Mouse (Mus musculus) MEL (cell line): Measurements from ENCODE around the gene Tspan33. TPM values are rescaled to one million over a fixed set of nuclear protein-coding genes. Genes with fewer than 3 reads are reported as not detected.

ENCODE experiments used
- DNase-seq: peaks from one replicate; pipeline ENCODE4 v3.0.0; 2011; ENCODE audit warnings: low read depth, low spot score
- H3K27ac ChIP-seq: 2 replicates; pipeline ENCODE4 v1.5.1; 2012; ENCODE audit warnings: low read depth, mild to moderate bottlenecking, control low read depth, low read length, moderate library complexity; ENCODE audit not compliant: control insufficient read depth
- H3K27me3 ChIP-seq, 2 experiments: fragments of 150-350 bp in 1 of 2; sonication (generic) in 1 of 2; 2 replicates each; pipeline ENCODE4 v1.6.1; 2012; ENCODE audit warnings: low read length in 2 of 2, mild to moderate bottlenecking in 2 of 2, improper control_type of control experiment in 1 of 2, moderate library complexity in 1 of 2; ENCODE audit not compliant: insufficient read depth in 2 of 2, control insufficient read depth in 1 of 2
- H3K36me3 ChIP-seq, 2 experiments: 2 replicates each; pipeline ENCODE4 v1.6.1; 2012 to 2014; ENCODE audit warnings: low read length in 2 of 2, improper control_type of control experiment in 1 of 2, inconsistent platforms in 1 of 2, mild to moderate bottlenecking in 1 of 2; ENCODE audit not compliant: insufficient read depth in 2 of 2, control insufficient read depth in 1 of 2
- H3K4me1 ChIP-seq, 2 experiments: fragments of 150-350 bp in 1 of 2; sonication (generic) in 1 of 2; 2 replicates each; pipeline ENCODE4 v1.6.1; 2012; ENCODE audit warnings: low read length in 2 of 2, improper control_type of control experiment in 1 of 2, mild to moderate bottlenecking in 1 of 2; ENCODE audit not compliant: insufficient read depth in 2 of 2, control insufficient read depth in 1 of 2
- H3K4me3 ChIP-seq, 2 experiments: fragments of 150-350 bp in 1 of 2; sonication (generic) in 1 of 2; 2 replicates each; pipeline ENCODE4 v1.5.1; 2012; ENCODE audit warnings: low read depth in 2 of 2, low read length in 2 of 2, mild to moderate bottlenecking in 2 of 2, moderate library complexity in 2 of 2, control low read depth in 1 of 2, improper control_type of control experiment in 1 of 2; ENCODE audit not compliant: control insufficient read depth in 1 of 2, insufficient read depth in 1 of 2
- H3K79me2 ChIP-seq: 2 replicates; pipeline ENCODE4 v1.6.1; 2012; ENCODE audit warnings: mild to moderate bottlenecking, low read length, moderate library complexity; ENCODE audit not compliant: control insufficient read depth, poor library complexity, insufficient read depth
- H3K9ac ChIP-seq: 2 replicates; pipeline ENCODE4 v1.6.1; 2012; ENCODE audit warnings: low read depth, mild to moderate bottlenecking, control low read depth, low read length, moderate library complexity; ENCODE audit not compliant: control insufficient read depth, poor library complexity, severe bottlenecking
- H3K9me3 ChIP-seq: fragments of 150-350 bp; sonication (generic); replicated peaks from 2 replicates; pipeline ENCODE4 v1.6.1; 2012; ENCODE audit warnings: mild to moderate bottlenecking, low read length, improper control_type of control experiment, moderate library complexity; ENCODE audit not compliant: insufficient read depth
- CTCF ChIP-seq, 3 experiments: IDR thresholded peaks in 2 of 3; conservative IDR thresholded peaks in 1 of 3; 2 replicates each; pipeline ENCODE4 v1.5.1; 2011 to 2012; ENCODE audit warnings: low read length in 3 of 3, low read depth in 2 of 3, mild to moderate bottlenecking in 2 of 3, improper control_type of control experiment in 1 of 3, inconsistent platforms in 1 of 3, mixed read lengths in 1 of 3, moderate library complexity in 1 of 3; ENCODE audit not compliant: control insufficient read depth in 1 of 3, insufficient read depth in 1 of 3, poor library complexity in 1 of 3, severe bottlenecking in 1 of 3
- ELF1 ChIP-seq: IDR thresholded peaks from 2 replicates; pipeline ENCODE4 v1.6.1; 2014; ENCODE audit warnings: low read depth, mild to moderate bottlenecking, inconsistent platforms, low read length, improper control_type of control experiment, moderate library complexity
- EP300 ChIP-seq, 2 experiments: IDR thresholded peaks; 2 replicates each; pipeline ENCODE4 v1.6.1; 2011; ENCODE audit warnings: improper control_type of control experiment in 2 of 2, low read length in 2 of 2, low read depth in 1 of 2, mild to moderate bottlenecking in 1 of 2
- KAT2A ChIP-seq: conservative IDR thresholded peaks from 2 replicates; pipeline ENCODE4 v1.6.1; 2012; ENCODE audit warnings: low read depth, low read length, improper control_type of control experiment, inconsistent platforms
- MAZ ChIP-seq: IDR thresholded peaks from 2 replicates; pipeline ENCODE4 v1.6.1; 2012; ENCODE audit warnings: low read depth, mild to moderate bottlenecking, inconsistent platforms, low read length, improper control_type of control experiment
- MXI1 ChIP-seq: IDR thresholded peaks from 2 replicates; pipeline ENCODE4 v1.6.1; 2011; ENCODE audit warnings: mild to moderate bottlenecking, low read depth, low read length, improper control_type of control experiment
- MYB ChIP-seq: IDR thresholded peaks from 2 replicates; pipeline ENCODE4 v1.6.1; 2011; ENCODE audit warnings: mild to moderate bottlenecking, low read depth, low read length, improper control_type of control experiment
- MYC ChIP-seq: IDR thresholded peaks from 2 replicates; pipeline ENCODE4 v1.6.1; 2011; ENCODE audit warnings: low read depth, mild to moderate bottlenecking, low read length, improper control_type of control experiment, moderate library complexity
- RAD21 ChIP-seq: IDR thresholded peaks from 2 replicates; pipeline ENCODE4 v1.6.1; 2011; ENCODE audit warnings: mild to moderate bottlenecking, low read depth, low read length, improper control_type of control experiment
- SIN3A ChIP-seq: IDR thresholded peaks from 2 replicates; pipeline ENCODE4 v1.6.1; 2012; ENCODE audit warnings: low read length, improper control_type of control experiment, inconsistent platforms
- TAL1 ChIP-seq: IDR thresholded peaks from 2 replicates; pipeline ENCODE4 v1.6.1; 2012; ENCODE audit warnings: mild to moderate bottlenecking, inconsistent platforms, low read length, moderate library complexity, mixed read lengths
- TCF12 ChIP-seq: IDR thresholded peaks from 2 replicates; pipeline ENCODE4 v1.6.1; 2014; ENCODE audit warnings: low read depth, mild to moderate bottlenecking, inconsistent platforms, low read length, improper control_type of control experiment, moderate library complexity
- UBTF ChIP-seq: IDR thresholded peaks from 2 replicates; pipeline ENCODE4 v1.6.1; 2012; ENCODE audit warnings: low read depth, mild to moderate bottlenecking, inconsistent platforms, low read length, improper control_type of control experiment, moderate library complexity, borderline replicate concordance; ENCODE audit not compliant: insufficient read depth
- USF1 ChIP-seq: IDR thresholded peaks from 2 replicates; pipeline ENCODE4 v1.6.1; 2014; ENCODE audit warnings: low read depth, mild to moderate bottlenecking, inconsistent platforms, low read length, improper control_type of control experiment, moderate library complexity
- ZKSCAN1 ChIP-seq: IDR thresholded peaks from 2 replicates; pipeline ENCODE4 v1.6.1; 2012; ENCODE audit warnings: low read depth, mild to moderate bottlenecking, inconsistent platforms, low read length, improper control_type of control experiment, moderate library complexity
- ZMIZ1 ChIP-seq: IDR thresholded peaks from 2 replicates; pipeline ENCODE4 v1.6.1; 2012; ENCODE audit warnings: low read depth, mild to moderate bottlenecking, inconsistent platforms, low read length, improper control_type of control experiment, moderate library complexity
- ZNF384 ChIP-seq: IDR thresholded peaks from 2 replicates; pipeline ENCODE4 v1.6.1; 2012; ENCODE audit warnings: low read depth, mild to moderate bottlenecking, inconsistent platforms, low read length, improper control_type of control experiment
- polyA plus RNA-seq, 2 experiments: library from polyadenylated mRNA; stranded (reverse) in 1 of 2; unstranded in 1 of 2; fragments of >175 nt in 1 of 2; fragments of >200 nt in 1 of 2; gene quantifications; 2 replicates each; pipeline versions ENCODE4 v1.2.1 to v1.2.4; 2012; ENCODE audit warnings: low replicate concordance in 2 of 2, low read depth in 1 of 2; ENCODE audit not compliant: insufficient read length in 2 of 2, insufficient read depth in 1 of 2, missing spikeins in 1 of 2
- total RNA-seq: library from RNA; depleted of rRNA; stranded (reverse); fragments of 300-350 nt; gene quantifications from 2 replicates; pipeline ENCODE4 v1.2.3, GENCODE M21; 2012

Gene Tspan33
- total and polyA plus RNA-seq, 3 experiments, result 41.7 to 64.5 TPM; not detected in 1

- TF ChIP-seq SIN3A (no peak), UBTF (no peak), TAL1 (no peak), CTCF (IDR thresholded peaks at IDR 0.05 in 2 of 3, conservative IDR thresholded peaks at IDR 0.05 in 1 of 3; ENCODE audit: control insufficient read depth in 1 of 3, insufficient read depth in 1 of 3, low read depth in 2 of 3, low read length in 3 of 3, poor library complexity in 1 of 3, severe bottlenecking in 1 of 3) (no peak), TCF12 (no peak), MYB (no peak), EP300 (IDR thresholded peaks at IDR 0.05; ENCODE audit: low read depth in 1 of 2, low read length in 2 of 2) (no peak), KAT2A (no peak), ELF1 (no peak), MXI1 (no peak), ZMIZ1 (no peak), MAZ (no peak), ZKSCAN1 (no peak)
- no peaks in the 10 kb centered on the region for H3K27me3 ChIP-seq
- H3K9ac ChIP-seq, result no peak overlapping the region
- no peaks in the 10 kb centered on the region for H3K4me1 ChIP-seq
- peaks cover 0 to 5% of the 10 kb centered on the region in 2 experiments; a peak in 1 of 4 replicates for H3K36me3 ChIP-seq
- H3K9me3 ChIP-seq, result no peaks in the 10 kb centered on the region
- no peak overlapping the region for H3K4me3 ChIP-seq
- no peaks in the 10 kb centered on the region for H3K79me2 ChIP-seq
- no peak for DNase-seq
- H3K27ac ChIP-seq, result no peak overlapping the region
Observed at GRCm38 (mm10) chr6:29756001-29756400, 62.0 kb downstream of the Tspan33 start.

DNA sequence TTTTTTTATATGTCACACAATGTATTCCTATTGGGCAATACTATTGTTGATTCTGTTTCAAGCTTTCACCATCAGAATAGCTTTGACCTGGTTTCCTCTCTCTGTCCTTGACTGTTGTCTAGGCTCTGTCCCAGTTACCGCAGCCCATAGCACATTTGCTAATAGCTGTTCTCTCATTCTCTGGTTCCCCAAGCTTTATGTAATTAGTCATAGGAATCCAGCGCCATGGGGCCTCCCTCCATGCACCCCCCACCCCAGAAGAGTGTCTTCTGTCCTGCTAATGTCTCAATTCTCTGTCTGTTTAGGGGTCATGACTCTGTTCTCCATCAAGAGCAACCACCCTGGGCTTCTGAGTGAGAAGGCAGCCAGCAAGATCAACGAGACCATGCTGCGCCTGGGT, 62.5 kb downstream of the Tspan33 start:
- no peak for TF ChIP-seq ZMIZ1
- TF ChIP-seq RAD21, result no peak
- TF ChIP-seq EP300 (IDR thresholded peaks at IDR 0.05; ENCODE audit: low read depth in 1 of 2, low read length in 2 of 2), result no peak
- no peak for TF ChIP-seq USF1
- no peak for TF ChIP-seq MYC
- no peak for TF ChIP-seq ZNF384
- H3K9ac ChIP-seq, result no peak overlapping the region

More for the DNA sequence above, 62.5 kb downstream of the Tspan33 start:
- Histone ChIP-seq H3K27ac (no peak overlapping the region), H3K79me2 (no peaks in the 10 kb centered on the region), H3K27me3 (no peaks in the 10 kb centered on the region), H3K36me3 (peaks cover 0 to 5% of the 10 kb centered on the region in 2 experiments; a peak in 1 of 4 replicates), H3K4me1 (no peaks in the 10 kb centered on the region), H3K4me3 (no peak overlapping the region), H3K9me3 (no peaks in the 10 kb centered on the region)
- DNase-seq, result no peak
